Mouse (Mus musculus) neural tube, embryonic 15.5 days (tissue): ENCODE data around the gene Lurap1. TPM values are rescaled to one million over a fixed set of nuclear protein-coding genes. Genes with fewer than 3 reads are reported as not detected.

ENCODE experiments used
- ATAC-seq: fragments of 200-750 bp; cut with Nextera tagmentation; 2 replicates; pipeline ENCODE4 v1.8.0; 2017; ENCODE audit warnings: mild to moderate bottlenecking, moderate TSS enrichment, moderate library complexity; ENCODE audit not compliant: low FRiP score
- H3K27ac ChIP-seq: fragments of 300-500 bp; sonication (generic); replicated peaks from 2 replicates; pipeline ENCODE4 v1.5.1; 2015; ENCODE audit warnings: mild to moderate bottlenecking, inconsistent platforms
- H3K27me3 ChIP-seq: fragments of 300-500 bp; sonication (generic); replicated peaks from 2 replicates; pipeline ENCODE4 v1.6.1; 2015; ENCODE audit warnings: inconsistent platforms
- H3K36me3 ChIP-seq: fragments of 300-500 bp; sonication (generic); 2 replicates; pipeline ENCODE4 v1.6.1; 2015; ENCODE audit warnings: inconsistent platforms
- H3K4me1 ChIP-seq: fragments of 300-500 bp; sonication (generic); 2 replicates; pipeline ENCODE4 v1.6.1; 2015; ENCODE audit warnings: inconsistent platforms
- H3K4me2 ChIP-seq: fragments of 300-500 bp; sonication (generic); 2 replicates; pipeline ENCODE4 v1.6.1; 2015; ENCODE audit warnings: inconsistent platforms, mild to moderate bottlenecking, moderate library complexity
- H3K4me3 ChIP-seq: fragments of 300-500 bp; sonication (generic); replicated peaks from 2 replicates; pipeline ENCODE4 v1.5.1; 2015; ENCODE audit warnings: mild to moderate bottlenecking, inconsistent platforms
- H3K9ac ChIP-seq: fragments of 300-500 bp; sonication (generic); replicated peaks from 2 replicates; pipeline ENCODE4 v1.6.1; 2015; ENCODE audit warnings: mild to moderate bottlenecking, inconsistent platforms
- H3K9me3 ChIP-seq: fragments of 300-500 bp; sonication (generic); replicated peaks from 2 replicates; pipeline ENCODE4 v1.6.1; 2016; ENCODE audit warnings: inconsistent platforms
- WGBS: fragments of 180-500 bp; shearing (Covaris S2); methylation state at CpG from one replicate; pipeline ENCODE4 v1.1.7; 2015; ENCODE audit warnings: mixed read lengths; 5-methylcytosine and 5-hydroxymethylcytosine counted together
- polyA plus RNA-seq: library from polyadenylated mRNA; unstranded; fragments of >200 nt; fragmentation: Nextera tagmentation; extraction: Ambion mirVana; gene quantifications from 2 replicates; pipeline ENCODE4 v1.2.1, GENCODE M21; 2015

Lurap1 gene
- polyA plus RNA-seq, 1 experiment from 2014 or later = 2.7 TPM

DNA sequence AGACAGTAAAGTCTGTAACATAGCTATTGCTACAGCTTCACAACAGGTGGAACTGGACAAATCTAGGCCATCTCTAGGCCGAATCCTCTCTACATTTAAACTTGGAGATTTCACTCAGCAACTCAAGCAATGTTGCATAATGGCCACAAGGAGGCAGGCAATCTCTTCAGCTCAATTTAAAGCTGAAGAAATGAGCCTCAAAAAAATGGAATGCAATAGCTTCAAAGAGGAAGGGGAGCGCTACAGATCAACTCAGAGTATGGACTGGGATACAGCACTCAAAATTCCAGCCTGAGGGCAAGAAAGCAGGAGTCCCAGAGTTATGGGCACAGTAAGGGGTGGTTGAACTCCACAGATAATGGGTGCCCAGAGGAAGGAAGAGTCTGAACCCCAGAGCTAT is 16.1 kb downstream of the Lurap1 start:
- Histone ChIP-seq H3K4me3 (no peak overlapping the region), H3K36me3 (no peaks in the 10 kb centered on the region), H3K9me3 (no peaks in the 10 kb centered on the region), H3K4me2 (no peak overlapping the region), H3K27ac (no peak overlapping the region), H3K4me1 (no peaks in the 10 kb centered on the region), H3K9ac (no peak overlapping the region), H3K27me3 (no peaks in the 10 kb centered on the region)
- ATAC-seq = no peak
- WGBS = 36% methylated on average over 2 of the region's 2 CpGs

DNA sequence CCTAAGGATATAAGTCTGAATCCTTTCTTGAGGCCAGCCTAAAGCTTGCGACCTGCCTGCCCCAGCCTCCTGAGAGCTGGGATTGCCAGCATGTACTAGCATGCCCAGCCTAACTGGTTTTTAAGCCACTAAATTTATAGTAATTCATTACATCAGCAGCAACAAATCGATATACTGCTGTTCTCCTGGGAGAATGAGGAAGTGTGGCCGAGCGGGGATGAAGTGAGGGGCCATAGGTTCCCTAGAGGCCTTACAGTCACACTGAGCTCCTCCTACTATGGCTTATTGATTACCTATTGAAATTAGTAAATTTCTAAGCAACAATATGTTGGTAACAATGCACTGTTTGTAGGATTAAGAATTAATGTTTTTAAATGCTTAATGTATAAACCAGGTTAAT is 18.0 kb downstream of the Lurap1 start:
- no peaks in the 10 kb centered on the region for H3K4me1 ChIP-seq
- H3K27ac ChIP-seq = no peak overlapping the region
- no peak overlapping the region for H3K9ac ChIP-seq
- no peak overlapping the region for H3K4me2 ChIP-seq
- no peaks in the 10 kb centered on the region for H3K36me3 ChIP-seq
- no peak for ATAC-seq
- WGBS = 85% methylated on average over 4 of the region's 4 CpGs
- H3K4me3 ChIP-seq = no peak overlapping the region
- no peaks in the 10 kb centered on the region for H3K9me3 ChIP-seq
- no peaks in the 10 kb centered on the region for H3K27me3 ChIP-seq

DNA sequence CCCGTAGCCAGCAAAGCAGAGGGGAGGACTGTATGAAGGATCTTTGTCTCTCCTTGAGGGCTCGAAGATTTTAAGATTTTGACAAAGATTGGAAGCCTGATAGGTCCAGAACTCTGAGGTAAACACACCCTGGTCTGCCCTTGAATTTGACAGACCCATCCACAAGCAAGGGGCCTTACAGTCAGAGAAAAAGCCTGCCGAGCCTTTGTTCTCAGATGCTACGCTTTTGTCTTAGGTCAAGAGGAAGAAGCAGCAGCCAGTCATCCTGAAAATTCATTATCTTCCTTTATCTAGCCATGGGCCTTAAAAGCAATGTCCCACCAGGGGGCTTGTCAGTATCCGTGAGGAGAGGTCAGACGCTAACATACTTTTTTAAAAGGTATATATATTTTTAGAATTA is 23.2 kb downstream of the Lurap1 start:
- H3K4me1 ChIP-seq = peaks cover 16% of the 10 kb centered on the region
- H3K4me3 ChIP-seq = no peak overlapping the region
- H3K27me3 ChIP-seq = no peaks in the 10 kb centered on the region
- H3K9ac ChIP-seq = no peak overlapping the region
- no peaks in the 10 kb centered on the region for H3K36me3 ChIP-seq
- H3K27ac ChIP-seq = no peak overlapping the region
- H3K9me3 ChIP-seq = no peaks in the 10 kb centered on the region
- 52% methylated on average over 6 of the region's 6 CpGs for WGBS
- no peak for ATAC-seq
- H3K4me2 ChIP-seq = no peak overlapping the region

DNA sequence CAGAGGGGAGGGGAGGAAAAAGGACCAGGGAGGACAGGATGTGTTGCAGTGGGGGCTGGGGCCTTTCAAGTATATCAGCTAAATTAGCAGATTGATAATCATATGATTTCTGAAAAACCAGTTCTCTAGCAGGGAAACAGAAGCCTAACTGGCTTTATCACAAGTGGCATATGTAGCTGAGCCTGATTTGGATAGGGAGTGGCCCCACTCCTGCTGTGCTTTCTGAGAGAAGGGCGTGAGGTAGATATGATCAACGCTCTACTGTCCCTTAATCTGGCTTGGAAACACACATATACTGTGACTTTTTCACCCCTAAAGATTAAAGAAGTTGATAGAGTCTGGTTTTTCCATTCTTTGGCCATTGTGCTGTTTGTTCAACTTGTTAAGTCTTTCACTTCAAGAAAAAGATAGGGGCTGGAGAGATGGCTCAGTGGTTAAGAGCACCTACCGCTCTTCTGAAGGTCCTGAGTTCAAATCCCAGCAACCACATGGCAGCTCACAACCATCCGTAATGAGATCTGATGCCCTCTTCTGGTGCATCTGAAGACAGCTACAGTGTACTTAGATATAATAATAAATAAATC is 25.2 kb downstream of the Lurap1 start:
- no peak for ATAC-seq
- Histone ChIP-seq H3K36me3 (no peaks in the 10 kb centered on the region), H3K4me1 (peaks cover 19% of the 10 kb centered on the region), H3K9me3 (no peaks in the 10 kb centered on the region), H3K4me2 (no peak overlapping the region), H3K9ac (no peak overlapping the region), H3K27ac (no peak overlapping the region), H3K27me3 (no peaks in the 10 kb centered on the region), H3K4me3 (no peak overlapping the region)
- WGBS = 96% methylated on average over 4 of the region's 4 CpGs

DNA sequence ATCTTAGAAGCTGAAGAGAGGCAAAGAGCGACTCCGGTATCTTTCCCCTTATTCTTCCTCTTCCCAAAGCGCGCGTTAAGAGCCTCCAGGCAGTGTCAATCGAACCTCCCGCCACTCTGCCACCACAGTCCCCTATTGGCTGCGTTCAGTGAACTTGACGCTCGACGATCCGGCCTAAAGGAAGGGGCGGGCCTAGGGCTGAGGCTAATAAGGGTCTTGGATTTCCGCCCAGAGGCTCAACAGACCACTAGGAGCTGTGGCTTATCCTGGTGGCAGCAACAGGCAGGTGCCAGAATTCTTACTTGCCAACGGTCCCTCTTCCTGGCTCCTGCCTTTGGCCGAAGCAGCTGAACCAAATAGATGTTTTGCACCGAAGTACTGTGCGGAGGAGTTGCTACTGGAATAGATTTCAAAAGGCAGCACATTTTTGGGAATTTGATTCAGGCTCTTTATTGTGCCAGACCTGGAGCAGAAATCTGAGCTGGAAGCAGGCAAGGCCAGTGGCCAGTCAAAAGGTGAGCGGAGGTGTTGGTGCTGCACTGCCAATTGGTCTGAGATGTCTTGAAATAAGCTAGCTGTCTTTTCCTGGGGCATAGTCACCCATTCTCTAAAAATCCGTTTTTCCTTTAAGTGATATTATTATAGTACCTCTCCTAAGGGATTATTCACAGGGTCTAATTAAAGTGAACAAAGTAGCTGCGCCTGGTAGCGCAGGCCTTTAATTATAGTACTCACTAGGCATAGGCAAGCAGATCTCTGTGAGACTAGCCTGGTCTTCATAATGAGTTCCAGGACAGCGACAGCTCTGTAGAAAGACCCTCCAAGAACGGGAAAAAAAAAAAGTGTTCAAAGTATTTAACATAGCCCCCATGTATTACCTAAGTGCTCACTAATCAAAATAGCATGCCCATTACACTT is 27.3 kb downstream of the Lurap1 start, which contains the start of the genes Rad54l and Pomgnt1:
Rad54l (minus strand) TSS at position 89 of the 918 bp plus-strand sequence.
Pomgnt1 (plus strand) TSS at position 239 of the 918 bp plus-strand sequence.
- peaks cover 19% of the 10 kb centered on the region for H3K4me1 ChIP-seq
- ATAC-seq = peak; percentile 97
- H3K27ac ChIP-seq = peak within 1 kb of the TSS; percentile 62
- no peaks in the 10 kb centered on the region for H3K27me3 ChIP-seq
- H3K36me3 ChIP-seq = no peaks in the 10 kb centered on the region
- H3K4me3 ChIP-seq = peak within 1 kb of the TSS; percentile 63
- 4% methylated on average over 24 of the region's 24 CpGs for WGBS
- H3K9me3 ChIP-seq = no peaks in the 10 kb centered on the region
- H3K4me2 ChIP-seq = peak within 1 kb of the TSS; percentile 66
- H3K9ac ChIP-seq = peak within 1 kb of the TSS; percentile 66

DNA sequence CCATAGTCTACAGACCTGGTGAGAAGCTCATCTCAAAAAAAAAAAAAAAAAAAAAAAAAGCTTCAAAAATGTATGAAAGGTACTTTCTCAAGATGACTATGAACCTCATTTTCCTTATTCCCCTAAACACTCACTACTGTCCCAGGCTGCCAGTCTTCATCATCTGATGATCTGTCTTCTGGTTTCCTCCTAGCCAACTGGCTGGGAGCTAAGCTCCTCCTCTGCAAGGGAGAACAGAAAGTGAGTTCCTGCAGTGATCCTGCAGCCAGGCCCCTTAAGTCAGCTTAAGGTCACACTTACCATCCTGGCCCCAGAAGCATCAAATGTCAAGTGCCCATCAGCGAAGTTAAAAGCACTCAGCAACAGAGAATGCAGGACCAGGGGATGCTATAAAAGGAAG is 28.4 kb downstream of the Lurap1 start:
- Histone ChIP-seq H3K4me3 (peak overlapping the region; percentile 63), H3K9ac (no peak overlapping the region)

DNA sequence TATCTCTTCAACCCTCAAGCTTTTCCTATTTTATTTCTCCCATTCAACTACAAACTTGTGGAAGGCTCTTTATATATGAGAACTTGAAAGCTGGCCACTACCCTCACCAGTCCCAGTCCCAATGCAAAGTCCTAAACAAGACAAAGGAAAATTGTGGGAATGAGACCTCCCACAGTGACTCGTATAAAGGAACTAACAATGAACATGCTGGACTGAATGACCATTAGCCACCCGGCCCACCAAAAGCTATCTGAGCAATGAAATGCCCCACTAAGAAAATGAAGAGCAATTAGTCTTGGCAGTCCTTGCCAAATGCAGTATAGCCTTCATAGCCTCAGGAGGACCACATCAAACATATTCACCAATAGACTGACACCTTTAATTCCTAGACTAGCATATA is 39.7 kb downstream of the Lurap1 start:
- ATAC-seq = no peak
- H3K9me3 ChIP-seq = no peaks in the 10 kb centered on the region
- no peaks in the 10 kb centered on the region for H3K36me3 ChIP-seq
- no peak overlapping the region for H3K27ac ChIP-seq
- no peak overlapping the region for H3K9ac ChIP-seq
- no peak overlapping the region for H3K4me3 ChIP-seq
- 38% methylated on average over 2 of the region's 2 CpGs for WGBS
- H3K27me3 ChIP-seq = no peaks in the 10 kb centered on the region
- no peak overlapping the region for H3K4me2 ChIP-seq
- H3K4me1 ChIP-seq = no peaks in the 10 kb centered on the region

More for the DNA sequence above, 28.4 kb downstream of the Lurap1 start:
- no peak for ATAC-seq
- H3K4me1 ChIP-seq = peaks cover 19% of the 10 kb centered on the region
- WGBS = 6% methylated on average over 1 of the region's 1 CpGs
- no peaks in the 10 kb centered on the region for H3K27me3 ChIP-seq
- H3K9me3 ChIP-seq = no peaks in the 10 kb centered on the region
- H3K36me3 ChIP-seq = no peaks in the 10 kb centered on the region
- H3K27ac ChIP-seq = no peak overlapping the region
- H3K4me2 ChIP-seq = peak overlapping the region; percentile 66

DNA sequence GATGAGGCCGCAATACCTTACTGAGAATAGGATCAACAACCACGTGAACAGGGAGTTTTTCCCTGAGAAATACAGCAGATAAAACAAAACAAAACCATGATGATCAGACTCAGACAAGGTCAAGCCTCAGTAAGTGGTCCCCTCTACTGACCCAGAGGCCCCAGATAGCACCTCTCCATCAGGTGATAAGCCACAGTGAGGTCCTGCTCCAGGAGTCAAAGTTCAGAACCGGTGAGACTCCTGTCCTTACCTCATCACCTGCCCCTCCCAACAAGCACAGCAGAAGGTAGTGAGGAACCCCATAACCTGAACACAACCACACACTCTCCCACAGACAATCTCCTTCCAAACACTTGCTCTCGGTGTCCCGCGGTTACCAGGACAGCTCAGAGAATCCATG is 40.4 kb downstream of the Lurap1 start:
- H3K27ac ChIP-seq = no peak overlapping the region
- H3K36me3 ChIP-seq = no peaks in the 10 kb centered on the region
- H3K4me1 ChIP-seq = no peaks in the 10 kb centered on the region
- ATAC-seq = no peak
- no peaks in the 10 kb centered on the region for H3K9me3 ChIP-seq
- no peak overlapping the region for H3K9ac ChIP-seq
- H3K4me3 ChIP-seq = no peak overlapping the region
- 97% methylated on average over 6 of the region's 6 CpGs for WGBS
- no peaks in the 10 kb centered on the region for H3K27me3 ChIP-seq
- H3K4me2 ChIP-seq = no peak overlapping the region

DNA sequence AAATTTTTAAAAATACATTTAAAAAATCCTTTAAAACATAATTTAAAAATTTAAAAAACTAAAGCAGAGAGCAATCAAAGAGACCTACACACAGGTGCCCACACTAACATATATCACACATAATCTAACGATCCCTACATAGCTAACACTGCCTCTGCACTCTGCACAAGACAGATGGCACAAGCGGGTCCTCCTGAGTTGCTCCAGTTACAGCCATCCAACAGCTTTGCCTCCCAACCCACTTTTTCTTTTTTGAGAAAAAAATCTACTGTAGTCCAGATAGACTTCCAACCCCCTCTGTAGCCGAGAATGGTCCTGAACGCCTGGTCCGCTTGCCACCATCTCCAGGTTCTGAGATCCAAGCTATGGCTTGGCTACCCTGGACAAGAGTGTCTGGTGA is 45.9 kb downstream of the Lurap1 start:
- H3K27me3 ChIP-seq = no peaks in the 10 kb centered on the region
- no peak overlapping the region for H3K4me2 ChIP-seq
- no peaks in the 10 kb centered on the region for H3K4me1 ChIP-seq
- 97% methylated on average over 5 of the region's 5 CpGs for WGBS
- H3K27ac ChIP-seq = no peak overlapping the region
- H3K9me3 ChIP-seq = no peaks in the 10 kb centered on the region
- H3K4me3 ChIP-seq = no peak overlapping the region
- H3K9ac ChIP-seq = no peak overlapping the region
- H3K36me3 ChIP-seq = peaks cover 6% of the 10 kb centered on the region
- no peak for ATAC-seq

DNA sequence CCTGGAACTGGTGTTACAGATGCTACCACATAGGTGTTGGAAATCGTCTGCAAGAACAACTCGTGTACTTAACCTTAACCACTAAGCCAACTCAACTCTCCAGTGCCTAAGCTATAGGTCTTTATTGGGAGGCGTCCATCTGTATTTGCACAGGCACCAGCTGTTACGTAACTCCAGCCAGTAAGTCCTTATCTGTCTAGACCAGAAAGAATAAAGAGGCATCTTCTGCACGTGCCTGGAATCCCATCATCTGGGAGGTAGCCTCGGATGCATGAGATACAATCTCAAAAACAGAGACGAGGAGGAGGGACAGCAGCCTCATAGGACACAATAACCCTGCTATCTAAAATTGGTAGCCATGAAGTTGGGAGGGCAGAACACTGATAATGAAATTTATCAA is 50.2 kb downstream of the Lurap1 start:
- ATAC-seq = no peak

DNA sequence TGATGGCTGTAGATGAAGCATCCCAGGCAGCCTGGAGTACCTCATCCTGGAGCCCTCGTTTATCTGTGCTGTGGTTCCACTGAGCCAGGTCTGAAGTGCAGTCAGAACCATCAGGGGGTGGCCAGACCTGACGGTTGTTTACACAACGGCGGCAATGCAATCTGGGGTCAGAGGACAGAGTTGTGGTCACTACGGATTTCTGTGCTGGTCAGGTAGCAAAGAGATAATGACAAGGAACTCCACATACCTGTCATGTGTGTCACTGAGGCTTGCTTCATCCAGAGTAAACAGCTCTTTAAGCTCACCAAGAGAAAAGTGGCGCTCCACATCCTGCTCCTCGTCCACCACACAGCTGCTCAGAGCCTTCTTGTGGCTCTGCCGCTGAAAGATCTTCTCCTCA is 53.9 kb downstream of the Lurap1 start:
- no peak overlapping the region for H3K4me2 ChIP-seq
- WGBS = 89% methylated on average over 8 of the region's 8 CpGs
- no peak overlapping the region for H3K9ac ChIP-seq
- H3K4me3 ChIP-seq = no peak overlapping the region
- H3K4me1 ChIP-seq = no peaks in the 10 kb centered on the region
- no peaks in the 10 kb centered on the region for H3K27me3 ChIP-seq
- H3K36me3 ChIP-seq = peaks cover 82% of the 10 kb centered on the region
- H3K9me3 ChIP-seq = no peaks in the 10 kb centered on the region
- no peak overlapping the region for H3K27ac ChIP-seq
- ATAC-seq = no peak

More for the DNA sequence above, 50.2 kb downstream of the Lurap1 start:
- no peaks in the 10 kb centered on the region for H3K4me1 ChIP-seq
- 89% methylated on average over 7 of the region's 7 CpGs for WGBS
- no peak overlapping the region for H3K27ac ChIP-seq
- no peaks in the 10 kb centered on the region for H3K27me3 ChIP-seq
- H3K36me3 ChIP-seq = peaks cover 48% of the 10 kb centered on the region
- no peak overlapping the region for H3K4me2 ChIP-seq
- no peak overlapping the region for H3K4me3 ChIP-seq
- H3K9ac ChIP-seq = no peak overlapping the region
- no peaks in the 10 kb centered on the region for H3K9me3 ChIP-seq

DNA sequence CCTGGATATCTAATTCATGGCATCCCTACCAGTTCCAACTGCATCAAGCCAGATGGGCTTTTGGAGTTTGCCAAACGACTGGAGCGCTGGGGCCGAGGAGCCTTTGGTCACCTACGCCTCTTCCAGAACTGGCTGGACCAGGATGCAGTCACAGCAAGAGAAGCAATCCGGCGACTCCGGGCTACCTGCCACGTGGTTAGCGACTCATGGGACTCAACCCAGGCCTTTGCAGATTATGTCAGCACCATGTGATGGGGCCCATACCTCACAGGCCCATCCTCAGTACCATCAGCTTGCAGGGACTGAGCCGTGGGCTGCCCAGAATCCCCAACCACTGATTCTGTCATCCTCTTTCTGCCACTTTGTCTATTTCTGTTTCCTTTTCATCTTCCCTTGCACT is 54.8 kb downstream of the Lurap1 start:
- no peak for ATAC-seq

More for the DNA sequence above, 54.8 kb downstream of the Lurap1 start:
- H3K4me3 ChIP-seq = no peak overlapping the region
- no peak overlapping the region for H3K4me2 ChIP-seq
- no peaks in the 10 kb centered on the region for H3K4me1 ChIP-seq
- H3K9me3 ChIP-seq = no peaks in the 10 kb centered on the region
- H3K9ac ChIP-seq = no peak overlapping the region
- WGBS = 92% methylated on average over 10 of the region's 10 CpGs
- H3K27me3 ChIP-seq = no peaks in the 10 kb centered on the region
- no peak overlapping the region for H3K27ac ChIP-seq
- peaks cover 90% of the 10 kb centered on the region for H3K36me3 ChIP-seq
